Mouse (Mus musculus): ENCODE data around the gene Hpd. TPM values are rescaled to one million over a fixed set of nuclear protein-coding genes. Genes with fewer than 3 reads are reported as not detected.

Hpd gene
- polyA plus RNA-seq, 1 experiment from 2014 or later = not detected

DNA sequence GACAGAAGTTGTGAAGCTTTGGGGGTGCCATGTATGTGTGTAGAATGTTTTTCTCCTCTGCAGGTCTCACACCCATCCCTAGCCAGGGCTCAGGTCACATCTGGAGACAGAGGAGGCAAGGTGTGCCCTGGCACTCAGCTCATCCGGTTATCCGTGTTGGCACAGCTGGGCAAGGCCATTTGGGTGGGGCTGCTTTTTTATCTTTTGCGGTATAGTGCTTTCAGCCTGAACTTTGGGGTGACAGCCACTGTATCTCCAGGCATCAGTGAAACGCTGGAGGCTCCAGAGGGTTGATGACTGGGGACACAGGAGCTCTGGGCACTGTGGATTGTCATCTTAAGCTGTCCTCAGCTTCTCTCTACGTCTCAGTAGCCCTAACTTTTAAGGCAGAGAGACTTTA lies 10.9 kb upstream of the Hpd start:
- Histone ChIP-seq H3K4me3 (ENCODE audit: low read depth, low read length) (no peak overlapping the region), H3K36me3 (ENCODE audit: control insufficient read depth, insufficient read depth, low read length) (no peaks in the 10 kb centered on the region), H3K9me3 (replicated peaks; ENCODE audit: control insufficient read depth, low read length, poor library complexity, severe bottlenecking) (no peaks in the 10 kb centered on the region), H3K4me1 (ENCODE audit: control insufficient read depth, insufficient read depth, low read length) (no peaks in the 10 kb centered on the region), H3K9ac (ENCODE audit: low read depth, low read length) (no peak overlapping the region), H3K4me2 (ENCODE audit: low read length) (no peak overlapping the region), H3K27me3 (ENCODE audit: control insufficient read depth, insufficient read depth, low read depth, low read length) (no peaks in the 10 kb centered on the region), H3K27ac (ENCODE audit: low read length) (no peak overlapping the region; the same call in 1 of the 2 replicates)
- no peak for ATAC-seq
- WGBS = 88% methylated on average over 5 of the region's 5 CpGs

GRCm38 (mm10) chr5:123192606-123193150 lies 10.2 kb upstream of the Hpd start:
- Histone ChIP-seq H3K4me2 (ENCODE audit: low read length) (no peak overlapping the region), H3K4me3 (ENCODE audit: low read depth, low read length) (no peak overlapping the region), H3K27ac (ENCODE audit: low read length) (no peak overlapping the region), H3K27me3 (ENCODE audit: control insufficient read depth, insufficient read depth, low read depth, low read length) (no peaks in the 10 kb centered on the region), H3K9ac (ENCODE audit: low read depth, low read length) (no peak overlapping the region), H3K9me3 (replicated peaks; ENCODE audit: control insufficient read depth, low read length, poor library complexity, severe bottlenecking) (no peaks in the 10 kb centered on the region), H3K4me1 (ENCODE audit: control insufficient read depth, insufficient read depth, low read length) (no peaks in the 10 kb centered on the region), H3K36me3 (ENCODE audit: control insufficient read depth, insufficient read depth, low read length) (no peaks in the 10 kb centered on the region)
- 54% methylated on average over 9 of the region's 9 CpGs for WGBS
- no peak for ATAC-seq

DNA sequence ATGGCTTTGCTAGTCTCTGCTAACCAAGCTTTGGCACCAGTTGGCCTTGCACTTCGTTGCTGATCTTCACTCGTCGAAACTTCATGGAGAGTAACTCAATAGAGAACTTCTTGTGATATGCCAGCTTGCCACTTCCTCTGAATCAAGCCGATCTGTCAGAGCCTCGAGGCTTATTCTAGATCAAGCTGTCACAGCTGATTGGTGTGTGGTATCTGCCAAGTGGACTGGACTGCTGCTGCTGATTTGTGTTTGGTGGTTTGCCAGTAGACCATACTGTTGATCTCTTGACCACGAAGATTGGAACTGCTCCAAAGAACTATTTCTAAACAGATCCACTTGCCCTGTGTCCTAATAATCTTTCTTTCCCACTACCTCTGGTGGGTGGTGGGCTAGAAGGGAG lies 8.9 kb upstream of the Hpd start:
- no peak for ATAC-seq
- Histone ChIP-seq H3K4me1 (ENCODE audit: control insufficient read depth, insufficient read depth, low read length) (no peaks in the 10 kb centered on the region), H3K9me3 (replicated peaks; ENCODE audit: control insufficient read depth, low read length, poor library complexity, severe bottlenecking) (no peaks in the 10 kb centered on the region), H3K4me3 (ENCODE audit: low read depth, low read length) (no peak overlapping the region), H3K27me3 (ENCODE audit: control insufficient read depth, insufficient read depth, low read depth, low read length) (no peaks in the 10 kb centered on the region), H3K27ac (ENCODE audit: low read length) (no peak overlapping the region), H3K9ac (ENCODE audit: low read depth, low read length) (no peak overlapping the region), H3K36me3 (ENCODE audit: control insufficient read depth, insufficient read depth, low read length) (no peaks in the 10 kb centered on the region), H3K4me2 (ENCODE audit: low read length) (no peak overlapping the region)
- WGBS = 89% methylated on average over 6 of the region's 6 CpGs

GRCm38 (mm10) chr5:123190912-123191311 lies 8.4 kb upstream of the Hpd start:
- H3K4me1 ChIP-seq (ENCODE audit: control insufficient read depth, insufficient read depth, low read length) = no peaks in the 10 kb centered on the region
- no peaks in the 10 kb centered on the region for H3K36me3 ChIP-seq (ENCODE audit: control insufficient read depth, insufficient read depth, low read length)
- H3K4me3 ChIP-seq (ENCODE audit: low read depth, low read length) = no peak overlapping the region
- no peak overlapping the region for H3K27ac ChIP-seq (ENCODE audit: low read length)
- 80% methylated on average over 3 of the region's 3 CpGs for WGBS
- no peak overlapping the region for H3K9ac ChIP-seq (ENCODE audit: low read depth, low read length)
- H3K27me3 ChIP-seq (ENCODE audit: control insufficient read depth, insufficient read depth, low read depth, low read length) = no peaks in the 10 kb centered on the region
- ATAC-seq = no peak
- H3K9me3 ChIP-seq (replicated peaks; ENCODE audit: control insufficient read depth, low read length, poor library complexity, severe bottlenecking) = no peaks in the 10 kb centered on the region
- no peak overlapping the region for H3K4me2 ChIP-seq (ENCODE audit: low read length)

DNA sequence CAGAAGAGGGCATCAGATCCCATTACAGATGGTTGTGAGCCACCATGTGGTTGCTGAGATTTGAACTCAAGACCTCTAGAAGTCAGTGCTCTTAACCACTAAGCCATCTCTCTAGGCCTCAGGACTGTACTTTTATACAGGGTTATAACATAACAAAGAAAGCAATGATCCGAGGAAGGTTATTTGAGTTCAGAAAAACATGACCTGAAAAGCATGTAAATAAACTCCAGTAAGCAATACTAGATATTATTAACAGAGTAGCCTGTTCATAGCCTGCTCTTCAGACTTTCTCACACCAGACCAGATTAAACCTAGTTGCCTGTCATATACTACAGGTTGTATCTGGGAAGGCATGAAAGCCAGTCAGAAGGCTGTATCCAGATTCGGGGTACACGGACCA lies 4.8 kb upstream of the Hpd start:
- Histone ChIP-seq H3K27ac (ENCODE audit: low read length) (no peak overlapping the region), H3K4me3 (ENCODE audit: low read depth, low read length) (no peak overlapping the region), H3K36me3 (ENCODE audit: control insufficient read depth, insufficient read depth, low read length) (no peaks in the 10 kb centered on the region), H3K27me3 (ENCODE audit: control insufficient read depth, insufficient read depth, low read depth, low read length) (no peaks in the 10 kb centered on the region), H3K4me2 (ENCODE audit: low read length) (no peak overlapping the region), H3K9me3 (replicated peaks; ENCODE audit: control insufficient read depth, low read length, poor library complexity, severe bottlenecking) (no peaks in the 10 kb centered on the region), H3K9ac (ENCODE audit: low read depth, low read length) (no peak overlapping the region), H3K4me1 (ENCODE audit: control insufficient read depth, insufficient read depth, low read length) (no peaks in the 10 kb centered on the region)
- ATAC-seq = no peak
- WGBS = 88% methylated on average over 3 of the region's 3 CpGs

GRCm38 (mm10) chr5:123185966-123186365 lies 3.4 kb upstream of the Hpd start:
- no peak for ATAC-seq
- WGBS = 68% methylated on average over 6 of the region's 6 CpGs

GRCm38 (mm10) chr5:123181536-123181935 lies 991 bp downstream of the Hpd start:
- no peaks in the 10 kb centered on the region for H3K9me3 ChIP-seq (replicated peaks; ENCODE audit: control insufficient read depth, low read length, poor library complexity, severe bottlenecking)
- 81% methylated on average over 6 of the region's 6 CpGs for WGBS
- H3K4me2 ChIP-seq (ENCODE audit: low read length) = no peak overlapping the region
- H3K9ac ChIP-seq (ENCODE audit: low read depth, low read length) = no peak overlapping the region
- H3K27me3 ChIP-seq (ENCODE audit: control insufficient read depth, insufficient read depth, low read depth, low read length) = no peaks in the 10 kb centered on the region
- no peak overlapping the region for H3K27ac ChIP-seq (ENCODE audit: low read length)
- no peak overlapping the region for H3K4me3 ChIP-seq (ENCODE audit: low read depth, low read length)
- ATAC-seq = no peak
- no peaks in the 10 kb centered on the region for H3K4me1 ChIP-seq (ENCODE audit: control insufficient read depth, insufficient read depth, low read length)
- H3K36me3 ChIP-seq (ENCODE audit: control insufficient read depth, insufficient read depth, low read length) = no peaks in the 10 kb centered on the region

More at GRCm38 (mm10) chr5:123185966-123186365, 3.4 kb upstream of the Hpd start:
- no peaks in the 10 kb centered on the region for H3K9me3 ChIP-seq (replicated peaks; ENCODE audit: control insufficient read depth, low read length, poor library complexity, severe bottlenecking)
- H3K9ac ChIP-seq (ENCODE audit: low read depth, low read length) = no peak overlapping the region
- H3K4me3 ChIP-seq (ENCODE audit: low read depth, low read length) = no peak overlapping the region
- H3K36me3 ChIP-seq (ENCODE audit: control insufficient read depth, insufficient read depth, low read length) = no peaks in the 10 kb centered on the region
- no peak overlapping the region for H3K27ac ChIP-seq (ENCODE audit: low read length)
- H3K4me2 ChIP-seq (ENCODE audit: low read length) = no peak overlapping the region
- H3K27me3 ChIP-seq (ENCODE audit: control insufficient read depth, insufficient read depth, low read depth, low read length) = no peaks in the 10 kb centered on the region
- H3K4me1 ChIP-seq (ENCODE audit: control insufficient read depth, insufficient read depth, low read length) = no peaks in the 10 kb centered on the region

GRCm38 (mm10) chr5:123180390-123180789 lies 2.1 kb downstream of the Hpd start:
- ATAC-seq = no peak
- no peak overlapping the region for H3K9ac ChIP-seq (ENCODE audit: low read depth, low read length)
- H3K4me2 ChIP-seq (ENCODE audit: low read length) = no peak overlapping the region
- H3K27ac ChIP-seq (ENCODE audit: low read length) = no peak overlapping the region
- H3K36me3 ChIP-seq (ENCODE audit: control insufficient read depth, insufficient read depth, low read length) = no peaks in the 10 kb centered on the region
- no peaks in the 10 kb centered on the region for H3K9me3 ChIP-seq (replicated peaks; ENCODE audit: control insufficient read depth, low read length, poor library complexity, severe bottlenecking)
- H3K4me3 ChIP-seq (ENCODE audit: low read depth, low read length) = no peak overlapping the region
- H3K27me3 ChIP-seq (ENCODE audit: control insufficient read depth, insufficient read depth, low read depth, low read length) = no peaks in the 10 kb centered on the region
- H3K4me1 ChIP-seq (ENCODE audit: control insufficient read depth, insufficient read depth, low read length) = no peaks in the 10 kb centered on the region
- WGBS = 93% methylated on average over 15 of the region's 15 CpGs

GRCm38 (mm10) chr5:123178792-123179191 lies 3.7 kb downstream of the Hpd start:
- H3K4me3 ChIP-seq (ENCODE audit: low read depth, low read length) = no peak overlapping the region
- H3K9me3 ChIP-seq (replicated peaks; ENCODE audit: control insufficient read depth, low read length, poor library complexity, severe bottlenecking) = no peaks in the 10 kb centered on the region
- ATAC-seq = no peak
- 88% methylated on average over 5 of the region's 5 CpGs for WGBS
- no peak overlapping the region for H3K4me2 ChIP-seq (ENCODE audit: low read length)
- H3K27me3 ChIP-seq (ENCODE audit: control insufficient read depth, insufficient read depth, low read depth, low read length) = no peaks in the 10 kb centered on the region
- no peaks in the 10 kb centered on the region for H3K36me3 ChIP-seq (ENCODE audit: control insufficient read depth, insufficient read depth, low read length)
- H3K27ac ChIP-seq (ENCODE audit: low read length) = no peak overlapping the region
- no peaks in the 10 kb centered on the region for H3K4me1 ChIP-seq (ENCODE audit: control insufficient read depth, insufficient read depth, low read length)
- no peak overlapping the region for H3K9ac ChIP-seq (ENCODE audit: low read depth, low read length)
